Mouse (Mus musculus) embryonic facial prominence, embryonic 12.5 days (tissue): Measurements from ENCODE around the gene Grik2. TPM values are rescaled to one million over a fixed set of nuclear protein-coding genes. Genes with fewer than 3 reads are reported as not detected.

Experiments used
- ATAC-seq: fragments of 200-750 bp; cut with Nextera tagmentation; 2 replicates; pipeline ENCODE4 v1.8.0; 2017; ENCODE audit not compliant: insufficient number of reproducible peaks, insufficient read depth, low FRiP score, low TSS enrichment
- H3K27ac ChIP-seq: fragments of 300-500 bp; sonication (generic); 2 replicates; pipeline ENCODE4 v1.5.1; 2016; ENCODE audit warnings: mild to moderate bottlenecking
- H3K27me3 ChIP-seq: fragments of 300-500 bp; sonication (generic); 2 replicates; pipeline ENCODE4 v1.6.1; 2016; ENCODE audit warnings: mild to moderate bottlenecking, moderate library complexity
- H3K36me3 ChIP-seq: fragments of 300-500 bp; sonication (generic); 2 replicates; pipeline ENCODE4 v1.6.1; 2016; ENCODE audit warnings: mild to moderate bottlenecking
- H3K4me1 ChIP-seq: fragments of 300-500 bp; sonication (generic); 2 replicates; pipeline ENCODE4 v1.6.1; 2016
- H3K4me2 ChIP-seq: fragments of 300-500 bp; sonication (generic); replicated peaks from 2 replicates; pipeline ENCODE4 v1.6.1; 2016; ENCODE audit warnings: mild to moderate bottlenecking, moderate library complexity
- H3K4me3 ChIP-seq: fragments of 300-500 bp; sonication (generic); 2 replicates; pipeline ENCODE4 v1.5.1; 2016; ENCODE audit warnings: mild to moderate bottlenecking
- H3K9ac ChIP-seq: fragments of 300-500 bp; sonication (generic); 2 replicates; pipeline ENCODE4 v1.6.1; 2016; ENCODE audit warnings: mild to moderate bottlenecking, moderate library complexity
- H3K9me3 ChIP-seq: fragments of 300-500 bp; sonication (generic); 2 replicates; pipeline ENCODE4 v1.6.1; 2016; ENCODE audit warnings: mild to moderate bottlenecking, moderate library complexity
- WGBS: fragments of 180-500 bp; shearing (Covaris S2); methylation state at CpG from one replicate; pipeline ENCODE4 v1.1.7; 2016; 5-methylcytosine and 5-hydroxymethylcytosine counted together
- polyA plus RNA-seq: library from polyadenylated mRNA; unstranded; fragments of >200 nt; fragmentation: Nextera tagmentation; extraction: Ambion mirVana; gene quantifications from 2 replicates; pipeline ENCODE4 v1.2.1, GENCODE M21; 2016

Grik2 gene
- polyA plus RNA-seq, 1 experiment from 2014 or later = 2.1 TPM

- H3K27me3 ChIP-seq = no peaks in the 10 kb centered on the region
- 93% methylated on average over 3 of the region's 3 CpGs for WGBS
Observed at GRCm38 (mm10) chr10:49142658-49143057, 645.9 kb downstream of the Grik2 start.

GRCm38 (mm10) chr10:49136816-49137215 lies 651.8 kb downstream of the Grik2 start:
- no peaks in the 10 kb centered on the region for H3K36me3 ChIP-seq
- no peak overlapping the region for H3K27ac ChIP-seq
- no peak overlapping the region for H3K9ac ChIP-seq
- H3K4me1 ChIP-seq = no peaks in the 10 kb centered on the region
- H3K9me3 ChIP-seq = no peaks in the 10 kb centered on the region
- ATAC-seq = no peak
- H3K4me2 ChIP-seq = no peak overlapping the region
- H3K27me3 ChIP-seq = no peaks in the 10 kb centered on the region
- no peak overlapping the region for H3K4me3 ChIP-seq

More at GRCm38 (mm10) chr10:49142658-49143057, 645.9 kb downstream of the Grik2 start:
- H3K4me3 ChIP-seq = no peak overlapping the region
- H3K9me3 ChIP-seq = no peaks in the 10 kb centered on the region
- no peak for ATAC-seq
- no peak overlapping the region for H3K4me2 ChIP-seq
- H3K4me1 ChIP-seq = no peaks in the 10 kb centered on the region
- no peak overlapping the region for H3K27ac ChIP-seq
- no peaks in the 10 kb centered on the region for H3K36me3 ChIP-seq
- H3K9ac ChIP-seq = no peak overlapping the region

GRCm38 (mm10) chr10:49131311-49131710 lies 657.3 kb downstream of the Grik2 start:
- H3K27me3 ChIP-seq = no peaks in the 10 kb centered on the region
- no peaks in the 10 kb centered on the region for H3K36me3 ChIP-seq
- no peak overlapping the region for H3K4me3 ChIP-seq
- ATAC-seq = no peak
- H3K4me2 ChIP-seq = no peak overlapping the region
- no peak overlapping the region for H3K9ac ChIP-seq
- no peaks in the 10 kb centered on the region for H3K9me3 ChIP-seq
- 4% methylated on average over 1 of the region's 1 CpGs for WGBS
- H3K27ac ChIP-seq = no peak overlapping the region
- H3K4me1 ChIP-seq = no peaks in the 10 kb centered on the region

- no peaks in the 10 kb centered on the region for H3K4me1 ChIP-seq
- H3K4me3 ChIP-seq = no peak overlapping the region
- no peak overlapping the region for H3K27ac ChIP-seq
- ATAC-seq = no peak
- no peak overlapping the region for H3K9ac ChIP-seq
- no peaks in the 10 kb centered on the region for H3K36me3 ChIP-seq
- no peaks in the 10 kb centered on the region for H3K9me3 ChIP-seq
- H3K4me2 ChIP-seq = no peak overlapping the region
- H3K27me3 ChIP-seq = no peaks in the 10 kb centered on the region
Observed at GRCm38 (mm10) chr10:49050339-49050738, 738.2 kb downstream of the Grik2 start.

- no peaks in the 10 kb centered on the region for H3K27me3 ChIP-seq
- H3K4me3 ChIP-seq = no peak overlapping the region
- ATAC-seq = no peak
- H3K9me3 ChIP-seq = no peaks in the 10 kb centered on the region
- H3K27ac ChIP-seq = no peak overlapping the region
- no peak overlapping the region for H3K9ac ChIP-seq
- H3K4me1 ChIP-seq = no peaks in the 10 kb centered on the region
- H3K36me3 ChIP-seq = no peaks in the 10 kb centered on the region
- H3K4me2 ChIP-seq = no peak overlapping the region
Observed at GRCm38 (mm10) chr10:49049391-49049790, 739.2 kb downstream of the Grik2 start.
